Mouse (Mus musculus) right cerebral cortex, postnatal 10 days (tissue): ENCODE measurements around the gene Unc13d.

Experiments used
- DNase-seq, 2 experiments: peaks; one replicate each; pipeline ENCODE4 v3.0.0; 2021; ENCODE audit warnings: low spot score in 2 of 2

The Unc13d gene

GRCm38 (mm10) chr11:116076836-116077235 lies 925 bp downstream of the Unc13d start:
- DNase-seq: no peak

DNA sequence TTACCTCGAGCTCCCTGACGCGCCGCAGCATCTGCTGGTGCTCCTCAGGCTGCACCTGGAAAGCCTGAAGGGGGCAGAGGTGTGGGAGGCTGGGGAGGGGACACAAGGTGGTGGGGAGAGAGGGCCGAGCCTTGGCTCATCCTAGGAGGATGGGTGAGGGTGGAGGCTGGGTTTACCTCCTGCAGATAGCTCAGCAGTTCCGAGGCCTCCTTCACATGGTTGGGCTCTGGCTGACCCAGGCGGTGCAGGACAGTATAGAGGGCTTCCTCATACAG lies 1.6 kb downstream of the Unc13d start:
- DNase-seq: no peak

- DNase-seq: no peak
Observed at GRCm38 (mm10) chr11:116075539-116076265, 2.1 kb downstream of the Unc13d start.

DNA sequence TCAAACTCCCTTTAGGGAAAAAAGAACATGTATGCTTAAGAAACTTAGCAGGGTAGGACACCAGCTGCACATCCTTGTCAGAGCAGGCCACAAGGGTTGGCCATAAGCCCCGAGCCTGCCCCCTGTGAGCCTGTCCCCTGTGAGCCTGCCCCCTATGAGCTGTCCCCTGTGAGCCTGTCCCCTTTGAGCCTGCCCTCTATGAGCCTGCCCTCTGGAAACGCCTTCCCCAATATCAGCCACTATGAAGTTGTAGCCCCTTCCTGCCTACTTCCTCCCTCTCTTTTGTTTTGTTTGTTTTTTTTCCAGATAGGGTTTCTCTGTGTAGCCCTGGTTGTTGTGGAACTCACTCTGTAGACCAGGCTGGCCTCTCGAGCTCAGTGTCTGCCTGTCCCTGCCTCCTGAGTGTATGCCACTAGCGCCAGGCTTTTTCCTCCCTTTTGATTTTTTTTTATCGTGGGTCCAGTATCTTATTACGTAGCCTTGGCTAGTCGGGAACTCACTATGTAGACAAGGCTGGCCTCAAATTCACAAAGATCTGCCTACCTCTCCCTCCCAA lies 3.2 kb downstream of the Unc13d start:
- no peak for DNase-seq

DNA sequence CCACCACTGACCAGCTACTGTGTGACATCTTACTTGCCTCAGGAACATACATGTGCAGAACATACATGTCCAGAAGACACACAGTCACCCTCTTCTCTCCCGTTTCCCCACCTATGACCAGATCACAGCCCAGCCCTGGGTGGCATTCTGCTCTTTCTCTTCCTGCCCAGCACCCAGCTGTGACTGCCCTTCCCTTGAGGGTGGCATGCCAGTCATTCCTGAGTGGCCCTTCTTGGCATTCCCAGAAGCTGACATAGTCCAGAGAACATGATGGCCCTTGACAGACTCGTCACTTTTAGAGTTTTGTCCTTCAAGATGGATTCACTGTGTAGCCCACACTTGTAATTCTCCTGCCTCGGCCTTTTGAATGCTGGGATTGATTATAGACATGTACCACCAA lies 5.2 kb downstream of the Unc13d start:
- DNase-seq: no peak

DNA sequence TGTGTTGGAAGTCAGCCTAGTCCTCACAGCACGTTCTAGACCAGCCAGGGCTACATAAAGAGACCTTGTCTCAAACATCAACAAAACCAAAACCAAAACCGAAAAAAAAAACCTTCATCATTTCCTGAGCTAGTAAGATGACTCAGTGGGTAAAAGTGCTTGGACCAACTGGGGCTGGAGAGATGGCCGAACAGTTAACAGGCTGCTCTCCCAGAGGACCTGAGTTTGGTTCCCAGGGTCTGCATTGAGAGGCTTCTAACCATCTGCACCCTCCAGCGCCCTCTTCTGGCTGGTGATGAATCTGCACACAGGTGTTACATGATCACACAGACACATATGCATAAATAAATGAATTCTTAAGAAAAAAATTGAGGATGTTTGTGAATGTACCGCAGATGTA lies 6.3 kb downstream of the Unc13d start:
- DNase-seq: no peak

- DNase-seq: no peak
Observed at GRCm38 (mm10) chr11:116065345-116065744, 12.4 kb downstream of the Unc13d start.

DNA sequence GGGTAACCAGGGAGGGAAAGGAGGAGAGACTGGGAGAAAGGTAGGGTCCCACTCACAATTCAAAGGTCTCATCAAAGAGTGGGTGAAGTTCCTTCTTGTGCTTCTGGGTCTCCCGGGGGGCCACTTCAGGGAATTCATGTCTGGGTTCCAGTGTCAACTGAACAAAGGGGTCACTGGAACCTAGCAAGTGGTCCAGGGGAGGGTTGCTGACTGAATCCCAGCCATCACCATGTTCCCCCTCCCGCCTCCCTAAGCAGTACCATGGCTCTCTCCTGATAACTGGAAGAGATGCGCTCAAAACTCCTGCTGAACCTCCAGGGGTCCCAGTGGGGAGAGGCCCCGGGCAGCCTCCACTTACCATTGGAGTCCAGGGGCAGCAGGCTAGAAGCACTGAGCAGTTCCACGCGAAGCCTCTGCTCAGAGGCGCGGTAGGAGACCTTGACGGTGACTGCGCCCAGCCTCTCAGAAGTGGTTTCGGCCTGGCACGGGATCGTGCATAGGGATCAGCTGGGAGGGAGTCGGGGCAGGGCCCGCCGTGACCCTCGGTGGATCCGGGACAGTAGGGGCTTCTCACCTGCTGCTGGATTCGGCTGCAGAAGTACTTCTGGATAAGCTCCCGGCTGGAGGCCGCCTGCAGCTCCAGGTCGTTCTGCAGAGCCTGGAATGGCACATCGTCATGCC lies 13.4 kb downstream of the Unc13d start:
- no peak for DNase-seq

DNA sequence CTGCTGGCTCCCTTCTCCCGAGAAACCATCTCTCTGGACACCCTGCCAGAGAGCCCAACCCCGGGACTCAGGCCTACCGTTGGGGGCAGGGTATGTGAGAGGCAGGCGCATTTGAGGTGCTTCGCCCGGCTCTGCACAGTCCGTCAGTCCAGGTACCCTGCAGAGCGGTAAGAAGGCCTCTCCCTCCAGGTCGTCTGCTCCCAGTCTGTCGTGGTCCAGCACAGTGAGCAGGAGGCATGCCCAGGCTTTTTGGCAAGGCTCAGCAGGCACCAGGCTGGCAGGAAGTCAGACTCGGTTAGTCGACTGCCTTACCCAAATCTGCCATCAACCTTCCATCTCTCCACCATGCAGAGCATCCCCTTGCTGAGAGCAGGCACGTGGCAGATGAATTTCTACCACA lies 14.2 kb downstream of the Unc13d start:
- no peak for DNase-seq

- no peak for DNase-seq
Observed at GRCm38 (mm10) chr11:116062521-116062920, 15.2 kb downstream of the Unc13d start.

DNA sequence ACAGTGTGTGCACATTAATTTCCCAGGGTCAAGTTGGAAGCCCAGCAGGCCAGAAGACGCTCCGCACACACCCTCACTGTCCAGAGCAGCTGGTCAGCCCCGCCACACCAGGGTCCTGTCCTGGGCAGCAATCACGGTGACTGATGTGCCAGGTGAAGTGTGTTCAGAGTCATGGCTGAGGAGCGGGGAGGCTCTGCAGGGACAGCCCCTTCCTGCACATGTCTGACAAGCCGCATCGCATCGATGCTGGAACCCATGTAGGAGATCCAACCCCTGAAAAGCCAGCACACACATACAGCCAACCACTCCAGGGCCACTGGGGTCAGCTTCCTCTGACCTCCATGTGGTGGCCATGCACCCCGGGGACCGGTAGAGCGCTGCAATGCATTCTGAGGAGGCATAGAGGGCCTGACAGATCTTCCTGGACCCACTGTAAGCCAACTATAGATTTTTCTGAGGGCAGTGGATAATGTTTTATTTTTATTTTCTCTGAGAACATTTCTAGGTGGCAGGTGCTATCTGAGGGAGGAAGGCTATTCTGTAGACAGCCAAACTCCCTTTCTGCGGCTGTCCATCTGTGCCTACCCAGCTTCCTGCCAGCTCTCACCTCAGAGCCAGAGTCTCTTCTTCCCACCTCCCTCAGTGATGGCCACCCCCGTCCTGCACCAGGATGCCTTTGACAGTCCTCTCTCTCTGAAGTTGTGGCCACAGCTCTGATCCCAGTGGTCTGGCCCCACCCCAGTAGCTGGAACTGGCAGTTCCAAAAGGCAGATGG lies 15.9 kb downstream of the Unc13d start:
- no peak for DNase-seq

GRCm38 (mm10) chr11:116060596-116060995 lies 17.2 kb downstream of the Unc13d start:
- no peak for DNase-seq

DNA sequence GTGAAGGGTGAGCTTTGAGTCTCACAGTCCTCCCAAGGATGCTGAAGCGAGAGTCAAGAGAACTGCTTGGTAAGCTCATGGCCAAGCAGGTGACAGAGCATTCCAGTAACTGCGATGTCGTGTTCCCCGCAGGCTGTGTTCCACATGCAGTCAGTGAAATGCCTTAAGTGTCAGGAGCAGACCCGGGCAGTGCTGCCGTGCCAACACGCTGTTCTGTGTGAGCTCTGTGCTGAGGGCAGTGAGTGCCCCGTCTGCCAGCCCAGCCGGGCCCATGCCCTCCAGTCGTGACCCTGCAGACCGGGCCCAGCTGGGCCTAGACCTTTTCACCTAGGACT lies 18.1 kb downstream of the Unc13d start:
- no peak for DNase-seq

GRCm38 (mm10) chr11:116058868-116059690 lies 18.7 kb downstream of the Unc13d start:
- no peak for DNase-seq

- DNase-seq: no peak
Observed at GRCm38 (mm10) chr11:116058022-116058614, 19.6 kb downstream of the Unc13d start.

DNA sequence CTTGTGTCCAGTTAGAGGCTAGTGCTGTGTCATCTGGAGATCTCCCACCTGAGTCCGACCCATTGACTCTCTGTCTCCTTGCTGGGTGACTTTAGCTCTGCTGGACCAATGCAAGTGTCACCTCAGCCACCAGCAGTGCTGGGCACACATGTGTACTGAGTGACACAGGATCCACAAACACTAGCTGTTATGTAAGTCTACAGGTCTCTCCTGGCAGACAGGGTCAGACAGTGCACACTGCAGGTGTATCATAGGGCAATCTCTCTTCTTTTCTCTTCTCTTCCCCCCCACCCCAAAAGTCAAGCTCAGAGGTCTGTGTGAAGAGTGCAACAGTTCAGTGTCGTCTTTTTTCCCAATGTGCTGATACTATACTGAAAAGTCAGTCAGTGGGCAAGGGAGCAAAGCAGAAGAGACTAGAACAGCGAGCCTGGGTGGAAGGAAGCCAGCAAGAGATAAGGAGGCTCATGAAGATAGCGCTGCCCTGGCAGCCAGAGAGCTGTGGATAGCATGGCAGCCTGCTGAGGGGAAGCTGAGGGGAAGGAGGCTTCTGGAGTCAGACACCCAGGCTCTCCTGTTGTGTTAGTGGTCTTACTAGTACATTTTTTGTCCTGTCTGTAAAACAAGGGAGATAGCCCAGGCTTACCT lies 20.4 kb downstream of the Unc13d start:
- DNase-seq: no peak

GRCm38 (mm10) chr11:116055873-116056272 lies 21.9 kb downstream of the Unc13d start:
- no peak for DNase-seq

- no peak for DNase-seq
Observed at GRCm38 (mm10) chr11:116053510-116054229, 24.1 kb downstream of the Unc13d start.

DNA sequence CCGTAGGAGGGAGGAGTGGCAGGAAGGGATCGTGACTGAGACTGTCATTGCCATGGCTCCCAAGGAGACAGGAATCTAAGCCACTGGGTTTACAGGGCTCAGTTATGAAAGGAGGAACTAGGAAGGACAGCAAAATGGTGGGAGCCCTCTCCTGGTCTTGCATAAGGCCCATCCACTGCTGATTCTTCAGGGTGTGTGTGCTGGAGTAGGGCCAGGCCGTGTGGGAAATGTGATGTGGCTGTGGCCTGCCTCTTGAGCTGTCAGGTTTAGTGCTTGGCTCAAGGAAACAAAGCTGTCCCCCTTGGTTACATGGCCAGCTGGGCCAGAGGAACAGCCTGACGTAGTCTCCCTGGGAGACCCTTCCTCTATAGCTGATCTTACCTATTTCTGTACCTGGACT lies 27.6 kb downstream of the Unc13d start:
- DNase-seq: no peak

DNA sequence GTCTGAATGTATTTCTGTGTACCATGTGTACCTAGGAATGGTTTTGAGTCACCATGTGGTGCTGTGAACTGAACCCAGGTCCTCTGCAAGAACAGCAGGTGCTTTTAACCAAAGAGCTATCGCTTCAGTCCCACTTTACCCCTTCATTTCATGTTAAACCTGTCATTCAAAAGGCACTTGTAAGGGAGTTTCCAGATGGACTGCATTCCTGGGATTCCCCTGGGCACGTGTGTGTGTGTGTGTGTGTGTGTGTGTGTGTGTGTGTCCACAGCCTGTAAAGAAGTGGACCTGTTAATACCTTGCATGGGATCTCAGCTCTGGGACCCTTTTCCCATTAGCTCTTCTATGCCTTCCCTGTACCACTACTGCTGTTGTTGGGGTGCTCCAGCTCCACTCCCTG lies 28.2 kb downstream of the Unc13d start:
- DNase-seq: no peak
